ENCODE assay signal across 8 mouse cellular contexts in genomic region chr12:113221289-113221688, GRCm38 (mm10). TPM values are rescaled to one million over a fixed set of nuclear protein-coding genes. Genes with fewer than 3 reads are reported as not detected.
DNase-seq lines count a peak whose midpoint lies in the region; ATAC-seq and TF ChIP-seq lines count a peak whose summit lies in the region.

No protein-coding gene starts in this region.

- TF ChIP-seq CTCF in olfactory bulb, adult 2 months (IDR thresholded peaks at IDR 0.05; ENCODE audit: insufficient read depth, low read depth, low read length) = peak; percentile 40; the same call in 1 of the 2 replicates

- no peaks in the 10 kb centered on the region for H3K36me3 ChIP-seq in liver, embryonic 11.5 days (ENCODE audit: control insufficient read depth, insufficient read depth, low read length)

- no peaks in the 10 kb centered on the region for H3K27me3 ChIP-seq in liver, embryonic 11.5 days (replicated peaks; ENCODE audit: control insufficient read depth, insufficient read depth, low read length)

- H3K9ac ChIP-seq in liver, embryonic 11.5 days (ENCODE audit: low read depth, low read length) = no peak overlapping the region

- peak; percentile 62 for DNase-seq in adrenal gland, postnatal 10 days
- no peak for DNase-seq in adrenal gland, postnatal 4 days (ENCODE audit: low spot score in 2 of 2)
- peak; percentile 44 for DNase-seq in liver
- DNase-seq in liver, embryonic 11.5 days (ENCODE audit: low spot score) = no peak
- DNase-seq in gonadal fat pad, adult 2 months (ENCODE audit: low read depth) = peak; percentile 41
- DNase-seq in neural tube, embryonic 10.5 days (ENCODE audit: extremely low spot score, low spot score) = no peak

- no peak for TF ChIP-seq POLR2A in olfactory bulb, adult 2 months (IDR thresholded peaks at IDR 0.05; ENCODE audit: insufficient read depth, low read depth, low read length)

- H3K4me1 ChIP-seq in liver, embryonic 11.5 days (replicated peaks; ENCODE audit: control insufficient read depth, insufficient read depth, low read length) = no peaks in the 10 kb centered on the region; the same call in 1 of the 2 replicates
- no peaks in the 10 kb centered on the region for H3K4me1 ChIP-seq in olfactory bulb, adult 2 months (ENCODE audit: control insufficient read depth, insufficient read depth, low read length)

- H3K27ac ChIP-seq in liver, embryonic 11.5 days (ENCODE audit: low read depth, low read length) = no peak overlapping the region
- no peak overlapping the region for H3K27ac ChIP-seq in olfactory bulb, adult 2 months (ENCODE audit: insufficient read depth, low read depth, low read length)

- 78% methylated on average over 9 of the region's 9 CpGs for WGBS in liver, embryonic 11.5 days
- WGBS in olfactory bulb, adult 2 months = 84% methylated on average over 9 of the region's 9 CpGs

- H3K4me2 ChIP-seq in liver, embryonic 11.5 days = no peak overlapping the region

- H3K9me3 ChIP-seq in liver, embryonic 11.5 days (ENCODE audit: control insufficient read depth, low read length) = no peaks in the 10 kb centered on the region

- ATAC-seq in liver, embryonic 11.5 days (replicated peaks; ENCODE audit: low FRiP score) = no peak
- no peak for ATAC-seq in megakaryocyte-erythroid progenitor cell, adult 5-6 weeks (replicated peaks; ENCODE audit: low FRiP score, low TSS enrichment, poor library complexity, severe bottlenecking)

- H3K4me3 ChIP-seq in liver, embryonic 11.5 days (ENCODE audit: low read depth, low read length) = no peak overlapping the region
- H3K4me3 ChIP-seq in olfactory bulb, adult 2 months (ENCODE audit: insufficient read depth, low read depth, low read length) = no peak overlapping the region

RNA-seq across cellular contexts. Expression of gene Tmem121, which starts 35.6 kb away (rescaled TPM):
- 1 to 10 TPM; 3.0 to 3.1 TPM for total RNA-seq in adrenal gland, postnatal 10 days (2021)
- 1 to 10 TPM; 4.8 to 7.3 TPM for total RNA-seq in adrenal gland, postnatal 4 days (2021)
- polyA plus RNA-seq in liver, embryonic 11.5 days (2014; fragmentation: Nextera tagmentation; extraction: Ambion mirVana) = 1.1 and 2.0 TPM in 2 replicates
- polyA plus RNA-seq in gonadal fat pad, adult 2 months (2012; rRNA removed) = 0.89 and 1.0 TPM in 2 replicates
- not detected in 2 replicates for polyA plus RNA-seq in olfactory bulb, adult 2 months (2012; ENCODE audit: insufficient read depth, insufficient read length, low replicate concordance, missing spikeins)
- 0.22 and 0.74 TPM in 2 replicates for total RNA-seq in megakaryocyte-erythroid progenitor cell, adult 5-6 weeks (2014; fragmentation: Nextera tagmentation)
- not detected in 2 replicates for total RNA-seq in megakaryocyte-erythroid progenitor cell, adult 5-6 weeks (2017)

Comparison
In these comparisons a context has a peak if more than half of its experiments do, and no peak if none do; other contexts are left out.
1. DNase-seq: peak in adrenal gland, postnatal 10 days (single experiment), liver (single experiment) and gonadal fat pad, adult 2 months (single experiment); none in adrenal gland, postnatal 4 days (0 of 2), liver, embryonic 11.5 days (single experiment) and neural tube, embryonic 10.5 days (single experiment).